Mouse (Mus musculus): Measurements from ENCODE around the gene Mlana.

- no peak for TF ChIP-seq HCFC1 (IDR thresholded peaks at IDR 0.05; ENCODE audit: borderline replicate concordance, insufficient read depth, low read length)
- no peak for TF ChIP-seq CHD2 (IDR thresholded peaks at IDR 0.05; ENCODE audit: low read depth, low read length)
- TF ChIP-seq ZNF384 (IDR thresholded peaks at IDR 0.05; ENCODE audit: low read depth, low read length), result no peak
- no peak for TF ChIP-seq ZC3H11A (IDR thresholded peaks at IDR 0.05; ENCODE audit: borderline replicate concordance, low read depth, low read length)
- TF ChIP-seq MAFK (IDR thresholded peaks at IDR 0.05; ENCODE audit: insufficient read depth, low read depth, low read length), result no peak
Observed at GRCm38 (mm10) chr19:29656620-29657019, 41.0 kb upstream of the Mlana start.
